Mouse (Mus musculus) forebrain, embryonic 16.5 days (tissue): ENCODE measurements around the gene Arhgdib. TPM values are rescaled to one million over a fixed set of nuclear protein-coding genes. Genes with fewer than 3 reads are reported as not detected.
"Not testable (repeated sequence)": the region's sequence is repeated elsewhere in the genome, so short reads cannot be mapped to it uniquely, and the experiment has no call there.

Experiments
- ATAC-seq: fragments of 200-750 bp; cut with Nextera tagmentation; 2 replicates; pipeline ENCODE4 v1.8.0; 2017; ENCODE audit warnings: mild to moderate bottlenecking, moderate library complexity
- H3K27ac ChIP-seq: fragments of 300-500 bp; sonication (generic); 2 replicates; pipeline ENCODE4 v1.5.1; 2014; ENCODE audit warnings: low read length, control low read depth
- H3K27me3 ChIP-seq: fragments of 300-500 bp; sonication (generic); replicated peaks from 2 replicates; pipeline ENCODE4 v1.6.1; 2014; ENCODE audit warnings: low read length; ENCODE audit not compliant: control insufficient read depth, insufficient read depth
- H3K36me3 ChIP-seq: fragments of 300-500 bp; sonication (generic); 2 replicates; pipeline ENCODE4 v1.6.1; 2014; ENCODE audit not compliant: control insufficient read depth, insufficient read depth
- H3K4me1 ChIP-seq: fragments of 300-500 bp; sonication (generic); replicated peaks from 2 replicates; pipeline ENCODE4 v1.6.1; 2014; ENCODE audit warnings: low read length; ENCODE audit not compliant: control insufficient read depth, insufficient read depth
- H3K4me2 ChIP-seq: fragments of 300-500 bp; sonication (generic); 2 replicates; pipeline ENCODE4 v1.6.1; 2014; ENCODE audit warnings: mild to moderate bottlenecking, low read length, control low read depth
- H3K4me3 ChIP-seq: fragments of 300-500 bp; sonication (generic); replicated peaks from 2 replicates; pipeline ENCODE4 v1.5.1; 2014; ENCODE audit warnings: mild to moderate bottlenecking, low read length, control low read depth
- H3K9ac ChIP-seq: fragments of 300-500 bp; sonication (generic); replicated peaks from 2 replicates; pipeline ENCODE4 v1.6.1; 2014; ENCODE audit warnings: low read depth, low read length, control low read depth
- H3K9me3 ChIP-seq: fragments of 300-500 bp; sonication (generic); 2 replicates; pipeline ENCODE4 v1.6.1; 2016; ENCODE audit warnings: low read length; ENCODE audit not compliant: control insufficient read depth
- WGBS: fragments of 180-500 bp; shearing (Covaris S2); extraction: QIAGEN DNeasy Blood & Tissue Kit; methylation state at CpG from one replicate; pipeline ENCODE4 v1.1.7; 2014; 5-methylcytosine and 5-hydroxymethylcytosine counted together
- polyA plus RNA-seq: library from polyadenylated mRNA; unstranded; fragments of >200 nt; fragmentation: Nextera tagmentation; extraction: Ambion mirVana; gene quantifications from 2 replicates; pipeline ENCODE4 v1.2.1, GENCODE M21; 2015

The Arhgdib gene
- polyA plus RNA-seq, 1 experiment from 2014 or later = 18.5 TPM

GRCm38 (mm10) chr6:136979274-136980082, 37.8 kb upstream of the Arhgdib start:
- Histone ChIP-seq H3K36me3 (no peaks in the 10 kb centered on the region), H3K27me3 (no peaks in the 10 kb centered on the region), H3K9ac (no peak overlapping the region), H3K4me3 (no peak overlapping the region), H3K9me3 (no peaks in the 10 kb centered on the region), H3K27ac (no peak overlapping the region), H3K4me1 (peaks cover 4% of the 10 kb centered on the region), H3K4me2 (no peak overlapping the region)
- no peak for ATAC-seq
- WGBS = 84% methylated on average over 23 of the region's 23 CpGs

- not testable (repeated sequence) for H3K4me1 ChIP-seq, H3K27ac ChIP-seq, H3K4me2 ChIP-seq, H3K9ac ChIP-seq, H3K4me3 ChIP-seq, H3K27me3 ChIP-seq, H3K9me3 ChIP-seq, H3K36me3 ChIP-seq
- ATAC-seq = peak; percentile 67
- 34% methylated on average over 4 of the region's 4 CpGs for WGBS
Measured at GRCm38 (mm10) chr6:136968877-136969276, 27.2 kb upstream of the Arhgdib start.

- no peak overlapping the region for H3K27ac ChIP-seq
- WGBS = 47% methylated on average over 4 of the region's 4 CpGs
- H3K27me3 ChIP-seq = no peaks in the 10 kb centered on the region
- H3K4me1 ChIP-seq = no peaks in the 10 kb centered on the region
- no peaks in the 10 kb centered on the region for H3K36me3 ChIP-seq
- no peak overlapping the region for H3K9ac ChIP-seq
- no peak for ATAC-seq
- no peak overlapping the region for H3K4me2 ChIP-seq
- no peaks in the 10 kb centered on the region for H3K9me3 ChIP-seq
- no peak overlapping the region for H3K4me3 ChIP-seq
Measured at GRCm38 (mm10) chr6:136967466-136967865, 25.8 kb upstream of the Arhgdib start.

- no peak overlapping the region for H3K27ac ChIP-seq
- no peak overlapping the region for H3K4me2 ChIP-seq
- no peaks in the 10 kb centered on the region for H3K36me3 ChIP-seq
- no peaks in the 10 kb centered on the region for H3K27me3 ChIP-seq
- 80% methylated on average over 10 of the region's 10 CpGs for WGBS
- no peaks in the 10 kb centered on the region for H3K4me1 ChIP-seq
- no peak for ATAC-seq
- no peak overlapping the region for H3K4me3 ChIP-seq
- H3K9ac ChIP-seq = no peak overlapping the region
- H3K9me3 ChIP-seq = no peaks in the 10 kb centered on the region
Measured at GRCm38 (mm10) chr6:136965912-136966311, 24.2 kb upstream of the Arhgdib start.

GRCm38 (mm10) chr6:136964609-136965510, 23.2 kb upstream of the Arhgdib start:
- no peaks in the 10 kb centered on the region for H3K27me3 ChIP-seq
- no peaks in the 10 kb centered on the region for H3K4me1 ChIP-seq
- no peak overlapping the region for H3K27ac ChIP-seq
- 64% methylated on average over 13 of the region's 13 CpGs for WGBS
- no peaks in the 10 kb centered on the region for H3K9me3 ChIP-seq
- no peak overlapping the region for H3K9ac ChIP-seq
- no peak overlapping the region for H3K4me2 ChIP-seq
- H3K4me3 ChIP-seq = no peak overlapping the region
- H3K36me3 ChIP-seq = no peaks in the 10 kb centered on the region
- no peak for ATAC-seq

GRCm38 (mm10) chr6:136962957-136963356, 21.3 kb upstream of the Arhgdib start:
- H3K27me3 ChIP-seq = no peaks in the 10 kb centered on the region
- no peak overlapping the region for H3K4me3 ChIP-seq
- no peaks in the 10 kb centered on the region for H3K9me3 ChIP-seq
- H3K4me1 ChIP-seq = no peaks in the 10 kb centered on the region
- no peaks in the 10 kb centered on the region for H3K36me3 ChIP-seq
- 85% methylated on average over 11 of the region's 11 CpGs for WGBS
- no peak for ATAC-seq
- no peak overlapping the region for H3K9ac ChIP-seq
- H3K4me2 ChIP-seq = no peak overlapping the region
- no peak overlapping the region for H3K27ac ChIP-seq

- Histone ChIP-seq H3K9me3 (no peaks in the 10 kb centered on the region), H3K36me3 (no peaks in the 10 kb centered on the region), H3K27ac (no peak overlapping the region), H3K9ac (no peak overlapping the region), H3K4me1 (no peaks in the 10 kb centered on the region), H3K4me2 (no peak overlapping the region), H3K27me3 (no peaks in the 10 kb centered on the region), H3K4me3 (no peak overlapping the region)
- ATAC-seq = no peak
- 62% methylated on average over 11 of the region's 11 CpGs for WGBS
Measured at GRCm38 (mm10) chr6:136959131-136959530, 17.4 kb upstream of the Arhgdib start.

- Histone ChIP-seq H3K27me3 (no peaks in the 10 kb centered on the region), H3K4me2 (no peak overlapping the region), H3K36me3 (no peaks in the 10 kb centered on the region), H3K9ac (no peak overlapping the region), H3K27ac (no peak overlapping the region), H3K4me3 (no peak overlapping the region), H3K4me1 (no peaks in the 10 kb centered on the region), H3K9me3 (no peaks in the 10 kb centered on the region)
- WGBS = 75% methylated on average over 7 of the region's 7 CpGs
- ATAC-seq = no peak
Measured at GRCm38 (mm10) chr6:136957062-136957461, 15.4 kb upstream of the Arhgdib start.

GRCm38 (mm10) chr6:136955240-136955639, 13.5 kb upstream of the Arhgdib start:
- no peak overlapping the region for H3K4me3 ChIP-seq
- no peaks in the 10 kb centered on the region for H3K4me1 ChIP-seq
- H3K36me3 ChIP-seq = no peaks in the 10 kb centered on the region
- H3K9me3 ChIP-seq = no peaks in the 10 kb centered on the region
- no peak overlapping the region for H3K9ac ChIP-seq
- no peaks in the 10 kb centered on the region for H3K27me3 ChIP-seq
- 93% methylated on average over 3 of the region's 3 CpGs for WGBS
- ATAC-seq = no peak
- H3K4me2 ChIP-seq = no peak overlapping the region
- H3K27ac ChIP-seq = no peak overlapping the region
